Mouse (Mus musculus): ENCODE measurements at regions not wholly inside any gene's neighbourhood (a gene's known extent, or its start where the extent isn't known, plus 50 kb on each side); places are given as distances from the start of the nearest gene placed in this dataset.

DNA sequence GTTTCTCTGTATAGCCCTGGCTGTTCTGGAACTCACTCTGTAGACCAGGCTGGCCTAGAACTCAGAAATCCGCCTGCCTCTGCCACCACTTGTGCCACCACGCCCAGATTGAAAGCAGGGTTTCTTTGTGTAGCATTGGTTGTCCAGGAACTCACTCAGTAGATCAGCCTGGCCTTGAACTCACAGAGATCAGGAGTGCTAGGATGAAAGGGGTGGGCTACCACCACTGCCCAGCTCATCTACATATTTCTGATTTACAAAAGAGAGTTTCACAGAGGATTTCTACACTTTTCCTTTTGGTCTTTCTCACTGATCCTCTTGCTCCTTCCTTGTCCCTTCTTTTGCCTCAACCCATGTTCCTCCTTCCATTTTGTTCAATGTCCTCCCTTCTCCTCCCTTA lies 53.1 kb upstream of the Lbx1 start:
- DNase-seq (ENCODE audit: low read depth, low spot score): no peak
- Histone ChIP-seq H3K36me3 (ENCODE audit: control insufficient read depth, insufficient read depth, low read length, poor library complexity, severe bottlenecking) (no peaks in the 10 kb centered on the region), H3K27me3 (ENCODE audit: control insufficient read depth, insufficient read depth, low read length, poor library complexity, severe bottlenecking) (0 out of 2 replicates have a peak, but pooled peaks cover 2% of the 10 kb centered on the region)

- 0 out of 2 replicates have a peak, but pooled peaks cover 2% of the 10 kb centered on the region for H3K27me3 ChIP-seq (ENCODE audit: control insufficient read depth, insufficient read depth, low read length, poor library complexity, severe bottlenecking)
- peak; percentile 60 for DNase-seq (ENCODE audit: low read depth, low spot score)
These were observed 62.2 kb upstream of the Lbx1 start for GRCm38 (mm10) chr19:45297812-45298211.

GRCm38 (mm10) chr19:45299341-45299740 lies 63.7 kb upstream of the Lbx1 start:
- 0 out of 2 replicates have a peak, but pooled peaks cover 2% of the 10 kb centered on the region for H3K27me3 ChIP-seq (ENCODE audit: control insufficient read depth, insufficient read depth, low read length, poor library complexity, severe bottlenecking)
- H3K36me3 ChIP-seq (ENCODE audit: control insufficient read depth, insufficient read depth, low read length, poor library complexity, severe bottlenecking): no peaks in the 10 kb centered on the region
- DNase-seq (ENCODE audit: low read depth, low spot score): no peak

More at GRCm38 (mm10) chr19:45297812-45298211, 62.2 kb upstream of the Lbx1 start:
- no peaks in the 10 kb centered on the region for H3K36me3 ChIP-seq (ENCODE audit: control insufficient read depth, insufficient read depth, low read length, poor library complexity, severe bottlenecking)

GRCm38 (mm10) chr19:45299768-45300167 lies 63.8 kb upstream of the Btrc start:
- Histone ChIP-seq H3K36me3 (ENCODE audit: control insufficient read depth, insufficient read depth, low read length, poor library complexity, severe bottlenecking) (no peaks in the 10 kb centered on the region), H3K27me3 (ENCODE audit: control insufficient read depth, insufficient read depth, low read length, poor library complexity, severe bottlenecking) (0 out of 2 replicates have a peak, but pooled peaks cover 2% of the 10 kb centered on the region)
- DNase-seq (ENCODE audit: low read depth, low spot score): no peak

DNA sequence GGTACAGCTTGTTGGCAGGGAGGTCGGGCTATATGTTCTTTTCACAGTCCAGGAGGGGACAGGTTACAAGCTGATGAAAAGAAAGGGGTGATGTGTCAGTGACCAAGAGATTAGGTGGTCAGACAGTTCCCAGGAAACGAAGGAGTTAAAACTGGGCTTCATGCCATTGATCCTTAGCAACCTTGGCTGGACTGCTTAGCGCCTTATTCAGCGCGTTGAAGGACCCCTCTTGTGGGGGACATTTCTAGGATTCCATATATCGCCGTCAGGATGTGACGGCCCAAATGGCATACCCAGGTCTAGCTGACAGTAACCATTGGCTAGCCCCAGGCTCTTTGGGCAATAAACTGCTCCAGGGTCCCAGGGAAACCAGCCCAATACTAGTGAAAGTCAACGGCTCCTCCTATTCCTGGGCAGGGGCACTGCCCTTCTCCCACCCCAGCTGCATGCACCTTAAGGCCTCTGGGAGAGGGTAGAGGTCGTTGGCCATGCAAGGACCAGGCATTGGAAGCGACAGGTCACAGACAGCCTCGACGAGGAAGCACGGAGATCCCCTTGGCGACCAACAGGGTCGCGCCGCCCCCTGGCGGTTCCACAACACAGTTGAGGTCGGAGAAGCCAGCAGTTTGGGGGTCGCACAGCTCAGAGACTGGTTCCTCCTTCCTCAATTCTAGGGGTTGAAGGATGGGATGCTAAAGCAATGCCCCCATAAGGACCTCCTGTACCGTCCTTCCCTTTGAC lies 62.7 kb upstream of the Btrc start:
- no peaks in the 10 kb centered on the region for H3K36me3 ChIP-seq (ENCODE audit: control insufficient read depth, insufficient read depth, low read length, poor library complexity, severe bottlenecking)
- peak; percentile 56 for DNase-seq (ENCODE audit: low read depth, low spot score)
- H3K27me3 ChIP-seq (ENCODE audit: control insufficient read depth, insufficient read depth, low read length, poor library complexity, severe bottlenecking): peaks cover 2% of the 10 kb centered on the region; the same call in 1 of the 2 replicates

DNA sequence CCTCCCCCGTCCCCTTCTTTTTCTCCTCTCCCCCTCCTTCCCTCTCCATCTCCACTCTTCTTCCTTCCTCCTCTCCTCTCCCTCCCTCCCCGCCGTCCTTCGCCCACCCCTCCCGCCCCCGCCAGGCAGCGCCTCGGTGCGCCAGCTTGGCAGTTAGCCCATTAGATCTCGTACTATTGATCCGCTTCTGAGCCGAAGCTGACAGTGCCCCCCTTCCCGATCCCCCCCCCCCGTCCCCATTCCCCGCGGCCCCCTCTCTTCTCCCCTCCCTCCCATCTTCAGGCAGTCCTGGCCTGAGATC lies 62.2 kb upstream of the Btrc start:
- no peak for DNase-seq (ENCODE audit: low read depth, low spot score)

DNA sequence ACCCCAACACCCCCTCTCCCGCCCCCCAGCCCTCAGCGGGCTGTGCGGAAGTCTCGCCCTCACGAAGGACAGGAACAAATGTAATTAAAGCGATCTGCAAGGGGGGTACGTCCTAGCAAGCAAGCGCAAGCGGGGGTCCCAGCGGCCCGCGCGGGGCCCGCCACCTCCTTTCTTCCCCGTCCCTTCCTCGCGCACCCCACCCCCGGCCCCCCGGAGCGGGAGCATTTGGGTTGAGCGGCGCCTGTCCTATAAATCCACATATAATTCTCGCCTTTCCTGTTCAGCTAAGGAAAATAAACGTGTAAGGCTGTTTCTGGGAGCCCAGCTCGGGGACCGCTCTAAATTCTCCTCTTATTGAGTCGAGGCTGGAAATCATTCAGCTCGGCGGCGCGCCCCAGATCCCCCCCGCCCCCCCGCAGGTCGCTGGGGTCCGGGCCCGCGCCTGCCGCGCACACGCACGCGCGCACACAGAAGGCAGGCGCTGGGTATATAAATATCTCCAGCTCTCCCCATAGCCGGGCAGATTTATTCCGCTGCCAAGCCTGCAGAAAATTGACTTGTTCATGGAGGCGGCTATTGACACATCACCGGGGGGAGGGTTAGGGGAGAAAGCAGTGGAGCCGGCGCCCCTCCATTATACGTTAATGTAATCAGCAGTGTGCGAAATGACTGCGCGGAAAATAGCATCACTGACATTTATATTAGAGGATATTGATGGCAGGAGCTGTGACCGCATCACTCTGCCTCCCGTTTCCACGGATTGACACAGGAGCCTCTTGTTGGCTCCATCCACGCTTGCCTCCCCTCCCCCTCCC lies 61.6 kb upstream of the Btrc start:
- DNase-seq (ENCODE audit: low read depth, low spot score): no peak
- H3K36me3 ChIP-seq (ENCODE audit: control insufficient read depth, insufficient read depth, low read length, poor library complexity, severe bottlenecking): no peaks in the 10 kb centered on the region
- peaks cover 2% of the 10 kb centered on the region; the same call in 1 of the 2 replicates for H3K27me3 ChIP-seq (ENCODE audit: control insufficient read depth, insufficient read depth, low read length, poor library complexity, severe bottlenecking)

More for the DNA sequence above, 62.2 kb upstream of the Btrc start:
- H3K27me3 ChIP-seq (ENCODE audit: control insufficient read depth, insufficient read depth, low read length, poor library complexity, severe bottlenecking): peaks cover 2% of the 10 kb centered on the region; the same call in 1 of the 2 replicates
- no peaks in the 10 kb centered on the region for H3K36me3 ChIP-seq (ENCODE audit: control insufficient read depth, insufficient read depth, low read length, poor library complexity, severe bottlenecking)

GRCm38 (mm10) chr19:45302548-45303241 lies 60.8 kb upstream of the Btrc start:
- Histone ChIP-seq H3K36me3 (ENCODE audit: control insufficient read depth, insufficient read depth, low read length, poor library complexity, severe bottlenecking) (no peaks in the 10 kb centered on the region), H3K27me3 (ENCODE audit: control insufficient read depth, insufficient read depth, low read length, poor library complexity, severe bottlenecking) (peaks cover 2% of the 10 kb centered on the region; the same call in 1 of the 2 replicates)
- DNase-seq (ENCODE audit: low read depth, low spot score): no peak

- no peaks in the 10 kb centered on the region for H3K36me3 ChIP-seq (ENCODE audit: control insufficient read depth, insufficient read depth, low read length, poor library complexity, severe bottlenecking)
- DNase-seq (ENCODE audit: low read depth, low spot score): no peak
- no peaks in the 10 kb centered on the region; the same call in 1 of the 2 replicates for H3K27me3 ChIP-seq (ENCODE audit: control insufficient read depth, insufficient read depth, low read length, poor library complexity, severe bottlenecking)
These were observed 59.0 kb upstream of the Btrc start for GRCm38 (mm10) chr19:45304538-45304937.

DNA sequence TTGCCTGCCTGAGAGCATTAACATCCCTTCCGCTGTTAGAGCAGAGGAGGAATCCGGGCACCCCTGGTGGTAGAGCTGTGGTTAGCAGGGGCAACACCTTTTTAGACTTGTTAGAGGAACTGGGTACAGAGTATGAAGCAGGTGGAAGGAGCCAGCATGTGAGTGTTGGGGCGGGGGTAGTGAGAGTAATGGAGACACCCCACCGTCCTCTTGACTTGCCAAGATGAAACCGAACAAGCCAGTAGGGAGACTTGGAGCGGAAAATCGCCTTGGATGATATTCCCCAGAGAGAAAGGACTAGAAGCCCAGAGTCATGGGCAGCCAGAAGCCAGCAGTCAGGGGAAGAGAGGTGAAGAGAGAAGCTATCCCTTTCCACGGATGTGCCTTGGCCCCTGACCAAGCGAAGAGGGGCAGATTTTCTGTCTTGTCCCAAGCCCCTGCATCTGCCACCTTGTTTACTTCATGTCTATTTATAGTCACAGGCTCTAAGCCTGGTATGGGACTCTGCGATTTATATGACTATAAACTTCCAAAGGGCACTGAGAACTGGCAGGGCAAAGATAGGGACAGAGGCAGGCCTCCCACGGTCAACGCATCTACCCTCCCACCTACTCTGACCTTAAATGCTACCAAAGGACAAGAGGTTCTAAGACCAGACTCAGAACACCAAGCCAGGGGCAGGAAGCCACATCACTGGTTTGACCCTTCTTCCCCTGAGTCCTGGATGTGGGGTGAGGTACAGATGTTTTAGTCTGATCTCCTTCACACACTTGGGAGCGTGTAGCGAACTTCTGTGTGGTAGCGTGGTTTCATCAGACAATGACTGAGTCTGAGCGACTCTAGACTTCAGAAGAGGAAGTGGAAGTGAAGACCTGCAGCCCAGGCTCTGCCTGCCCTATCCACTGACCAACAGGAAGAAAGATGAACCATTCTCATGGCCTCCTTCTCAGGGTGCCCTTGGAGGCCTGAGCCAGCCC lies 55.9 kb upstream of the Btrc start:
- Histone ChIP-seq H3K36me3 (ENCODE audit: control insufficient read depth, insufficient read depth, low read length, poor library complexity, severe bottlenecking) (no peaks in the 10 kb centered on the region), H3K27me3 (ENCODE audit: control insufficient read depth, insufficient read depth, low read length, poor library complexity, severe bottlenecking) (no peaks in the 10 kb centered on the region; the same call in 1 of the 2 replicates)
- peak; percentile 86 for DNase-seq (ENCODE audit: low read depth, low spot score)

- DNase-seq (ENCODE audit: low read depth, low spot score): no peak
- Histone ChIP-seq H3K27me3 (ENCODE audit: control insufficient read depth, insufficient read depth, low read length, poor library complexity, severe bottlenecking) (no peaks in the 10 kb centered on the region; the same call in 1 of the 2 replicates), H3K36me3 (ENCODE audit: control insufficient read depth, insufficient read depth, low read length, poor library complexity, severe bottlenecking) (no peaks in the 10 kb centered on the region)
These were observed 54.8 kb upstream of the Btrc start for GRCm38 (mm10) chr19:45308676-45309275.

DNA sequence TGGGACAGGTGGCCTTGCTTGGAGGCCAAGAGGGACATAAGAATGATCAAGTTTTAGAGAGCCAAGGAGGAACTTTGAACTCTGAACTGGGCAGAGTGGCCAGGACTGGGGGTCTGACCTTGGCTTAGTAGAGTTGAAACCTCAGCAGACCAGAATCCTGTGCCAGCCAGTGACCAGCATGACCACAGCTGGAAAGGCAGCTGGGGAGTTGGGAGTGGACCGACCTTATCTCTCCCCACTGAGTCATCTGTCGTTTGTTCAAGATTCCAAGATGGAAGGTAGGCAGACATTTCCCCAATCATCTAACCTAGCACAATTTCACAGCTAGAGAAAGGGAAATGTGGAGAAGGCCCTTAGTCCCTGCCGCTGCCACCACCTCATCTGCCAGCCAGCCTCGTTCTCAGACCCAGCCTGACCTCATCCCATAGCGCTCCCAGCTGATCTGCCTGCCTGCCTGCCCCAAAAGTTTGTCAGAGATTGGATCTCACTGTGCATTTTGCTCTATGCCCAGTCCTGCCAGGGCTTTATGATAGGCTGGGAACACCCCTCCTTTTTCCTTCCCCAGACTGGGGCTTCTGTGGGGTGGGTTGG lies 53.1 kb upstream of the Btrc start:
- Histone ChIP-seq H3K27me3 (ENCODE audit: control insufficient read depth, insufficient read depth, low read length, poor library complexity, severe bottlenecking) (no peaks in the 10 kb centered on the region), H3K36me3 (ENCODE audit: control insufficient read depth, insufficient read depth, low read length, poor library complexity, severe bottlenecking) (no peaks in the 10 kb centered on the region)
- DNase-seq (ENCODE audit: low read depth, low spot score): no peak

GRCm38 (mm10) chr19:45310944-45311603 lies 52.5 kb upstream of the Btrc start:
- H3K27me3 ChIP-seq (ENCODE audit: control insufficient read depth, insufficient read depth, low read length, poor library complexity, severe bottlenecking): no peaks in the 10 kb centered on the region
- H3K36me3 ChIP-seq (ENCODE audit: control insufficient read depth, insufficient read depth, low read length, poor library complexity, severe bottlenecking): no peaks in the 10 kb centered on the region
- DNase-seq (ENCODE audit: low read depth, low spot score): peak; percentile 52

All from splenic B cell, adult 2 months (primary cell).